Mouse (Mus musculus): ENCODE measurements around the gene Gm42906. TPM values are rescaled to one million over a fixed set of nuclear protein-coding genes. Genes with fewer than 3 reads are reported as not detected.

Gm42906 gene
- polyA plus RNA-seq, 1 experiment from 2014 or later = 0.66 TPM

GRCm38 (mm10) chr5:151018959-151019358, 409.0 kb downstream of the Gm42906 start:
- Histone ChIP-seq H3K4me2 (replicated peaks; ENCODE audit: low read depth, low read length) (no peak overlapping the region), H3K36me3 (ENCODE audit: insufficient read depth, low read length) (no peaks in the 10 kb centered on the region), H3K27ac (ENCODE audit: low read length) (no peak overlapping the region), H3K4me1 (ENCODE audit: insufficient read depth, low read depth, low read length) (peaks cover 2% of the 10 kb centered on the region; the same call in 1 of the 2 replicates), H3K9ac (replicated peaks; ENCODE audit: low read depth) (no peak overlapping the region), H3K27me3 (replicated peaks; ENCODE audit: insufficient read depth, low read length) (no peaks in the 10 kb centered on the region), H3K4me3 (ENCODE audit: low read depth, low read length) (no peak overlapping the region), H3K9me3 (ENCODE audit: low read length) (peaks cover 4% of the 10 kb centered on the region; the same call in 1 of the 2 replicates)
- ATAC-seq (no peak), DNase-seq (ENCODE audit: low spot score) (peak; percentile 11)
- 55% methylated on average over 5 of the region's 5 CpGs for WGBS
- TF ChIP-seq EP300 (IDR thresholded peaks at IDR 0.05) (no peak), CTCF (IDR thresholded peaks at IDR 0.05) (no peak)

DNA sequence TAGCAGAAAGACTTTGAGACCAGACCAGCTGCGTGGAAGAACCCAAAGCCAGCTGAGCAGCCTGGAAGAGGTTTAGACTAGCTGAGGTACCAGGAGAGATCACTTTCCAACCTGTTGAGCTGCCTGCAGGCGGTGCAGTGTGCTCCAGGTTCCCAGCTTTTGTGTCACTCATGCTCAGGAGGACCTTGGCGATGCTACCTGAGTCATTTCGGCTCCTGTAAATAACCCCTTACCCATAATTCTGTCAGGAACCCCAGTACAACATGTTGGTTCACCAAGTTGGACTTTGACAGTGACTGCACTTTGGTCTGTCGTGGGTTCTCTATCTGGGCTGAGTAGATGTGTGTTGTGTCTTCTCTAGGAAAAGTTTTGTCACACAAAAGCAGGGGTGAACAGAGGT, 409.5 kb downstream of the Gm42906 start:
- Histone ChIP-seq H3K36me3 (ENCODE audit: insufficient read depth, low read length) (no peaks in the 10 kb centered on the region), H3K9me3 (ENCODE audit: low read length) (peaks cover 4% of the 10 kb centered on the region; the same call in 1 of the 2 replicates), H3K27me3 (replicated peaks; ENCODE audit: insufficient read depth, low read length) (no peaks in the 10 kb centered on the region), H3K4me1 (ENCODE audit: insufficient read depth, low read depth, low read length) (no peaks in the 10 kb centered on the region; the same call in 1 of the 2 replicates), H3K27ac (ENCODE audit: low read length) (no peak overlapping the region), H3K9ac (replicated peaks; ENCODE audit: low read depth) (no peak overlapping the region), H3K4me3 (ENCODE audit: low read depth, low read length) (no peak overlapping the region), H3K4me2 (replicated peaks; ENCODE audit: low read depth, low read length) (no peak overlapping the region)
- 85% methylated on average over 5 of the region's 5 CpGs for WGBS
- ATAC-seq (no peak), DNase-seq (ENCODE audit: low spot score) (no peak)
- no peak for TF ChIP-seq CTCF (IDR thresholded peaks at IDR 0.05)
- no peak for TF ChIP-seq EP300 (IDR thresholded peaks at IDR 0.05)

Other genes starting within 250 kb of the Gm42906 start
- 19.1 and 20.8 TPM in 2 replicates for gene Stard13, start 194.3 kb downstream of the Gm42906 start, polyA plus RNA-seq (2015; fragmentation: Nextera tagmentation; extraction: Ambion mirVana)
- gene Vmn2r18, start 177.9 kb upstream of the Gm42906 start, polyA plus RNA-seq (2015; fragmentation: Nextera tagmentation; extraction: Ambion mirVana) = not detected in 2 replicates
- gene Rfc3, start 223.1 kb upstream of the Gm42906 start, polyA plus RNA-seq (2015; fragmentation: Nextera tagmentation; extraction: Ambion mirVana) = 30.7 and 32.1 TPM in 2 replicates

All from lung, postnatal 0 days (tissue).